Mouse (Mus musculus): ENCODE results near the gene Chp1.

DNA sequence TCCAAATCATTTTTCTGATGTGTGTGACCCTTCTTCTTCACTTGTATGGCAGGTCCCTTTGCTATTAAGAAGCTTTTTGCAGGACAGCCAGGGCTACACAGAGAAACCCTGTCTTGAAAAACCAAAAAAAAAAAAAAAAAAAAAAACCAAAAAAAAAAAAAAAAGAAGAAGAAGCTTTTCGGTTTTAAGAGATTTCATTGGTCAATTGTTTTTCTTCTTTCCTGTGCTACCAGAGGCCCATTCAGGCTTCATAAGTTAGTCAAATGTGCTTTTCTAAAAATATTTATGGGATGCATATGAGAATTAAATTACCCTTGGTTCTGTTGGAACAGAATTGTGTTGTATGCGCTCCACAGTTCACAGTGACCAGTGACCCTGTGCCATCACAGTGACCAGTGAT lies 48.6 kb upstream of the Chp1 start:
- TF ChIP-seq CTCF (IDR thresholded peaks at IDR 0.05; ENCODE audit: borderline replicate concordance, insufficient read depth, low read depth, low read length) (no peak), POLR2A (IDR thresholded peaks at IDR 0.05; ENCODE audit: borderline replicate concordance, insufficient read depth, low read length) (no peak)

Data from cerebellum, adult 2 months (tissue).